Mouse (Mus musculus) Patski (cell line): ENCODE data around the gene Mre11a. TPM values are rescaled to one million over a fixed set of nuclear protein-coding genes. Genes with fewer than 3 reads are reported as not detected.

Experiments
- ATAC-seq: fragments of 100-300 bp; one replicate; pipeline ENCODE4 v1.8.0; 2021
- CTCF ChIA-PET: fragments of 350-600 bp; sonication (Branson Sonifier 250); formaldehyde crosslinking; loops from one replicate; lab custom pipeline; 2022; ENCODE audit warnings: inconsistent platforms; lab: Charles Lee
- POLR2A ChIA-PET: fragments of 350-600 bp; sonication (Branson Sonifier 250); formaldehyde crosslinking; loops from one replicate; lab custom pipeline; 2022; ENCODE audit warnings: antibody characterized with exemption, inconsistent platforms; lab: Charles Lee
- DNase-seq: peaks from one replicate; pipeline ENCODE4 v3.0.0-alpha.2; 2011; ENCODE audit warnings: low read depth, low spot score
- H3K27me3 ChIP-seq: fragments of 371-371 bp; one replicate; pipeline ENCODE4 v1.5.1; 2021
- CTCF ChIP-seq: fragments of 100-300 bp; IDR thresholded peaks from one replicate; pipeline ENCODE4 v1.5.1; 2021
- in situ Hi-C: fragments of 300-500 bp; cut with MboI; formaldehyde crosslinking; loops from 3 replicates; pipeline ENCODE4 v1.11.1; 2018; ENCODE audit warnings: low pct_unique_long_range_greater_than_20kb, mixed read lengths
- polyA plus RNA-seq: library from polyadenylated mRNA; unstranded; gene quantifications from one replicate; pipeline ENCODE4 v1.2.3, GENCODE M21; 2021

Gene Mre11a
- polyA plus RNA-seq, 1 experiment from 2014 or later: 16.5 TPM

- TF ChIP-seq CTCF: no peak
- CTCF ChIA-PET: interaction anchor here (1.5 kb wide), 1 partner anchor 22 kb away, joined by 3 read pairs; no protein-coding TSS in a partner anchor
- ATAC-seq (peak; percentile 78), DNase-seq (peak; percentile 25)
- no peaks in the 10 kb centered on the region for H3K27me3 ChIP-seq
- POLR2A ChIA-PET: no interaction called here
- in situ Hi-C loops: no loop called here
These were observed 25.2 kb upstream of the Mre11a start for GRCm38 (mm10) chr9:14759261-14759660.

- ATAC-seq: no peak
- POLR2A ChIA-PET: no interaction called here
- CTCF ChIA-PET: interaction anchor here (1.0 to 2.1 kb wide), 10 partner anchors 8 to 251 kb away, joined by 3 to 12 read pairs (median 4); no protein-coding TSS in a partner anchor
- peak; percentile 75 for TF ChIP-seq CTCF
- DNase-seq: no peak
- in situ Hi-C loops: loop anchor here (5.0 kb wide), 2 partner anchors 62 to 252 kb away; no protein-coding TSS in a partner anchor
- peaks cover 20% of the 10 kb centered on the region for H3K27me3 ChIP-seq
These were observed 19.7 kb upstream of the Mre11a start for GRCm38 (mm10) chr9:14764765-14765164.

- peaks cover 44% of the 10 kb centered on the region for H3K27me3 ChIP-seq
- POLR2A ChIA-PET: no interaction called here
- no peak for TF ChIP-seq CTCF
- DNase-seq: no peak
- in situ Hi-C loops: loop anchor here (5.0 kb wide), 1 partner anchor 247 kb away; no protein-coding TSS in a partner anchor
- no peak for ATAC-seq
- CTCF ChIA-PET: no interaction called here
These were observed 14.6 kb upstream of the Mre11a start for GRCm38 (mm10) chr9:14769811-14770210.

GRCm38 (mm10) chr9:14770803-14771471 lies 13.5 kb upstream of the Mre11a start, which contains the start of gene 1700012B09Rik:
TSS of gene 1700012B09Rik (minus strand) at chr9:14771030.
- peaks cover 43% of the 10 kb centered on the region for H3K27me3 ChIP-seq
- ATAC-seq: no peak
- CTCF ChIA-PET: interaction anchor here (3.9 kb wide), 1 partner anchor 244 kb away, joined by 32 read pairs; no protein-coding TSS in a partner anchor
- in situ Hi-C loops: loop anchor here (5.0 kb wide), 1 partner anchor 246 kb away; no protein-coding TSS in a partner anchor
- DNase-seq: no peak
- POLR2A ChIA-PET: no interaction called here
- no peak for TF ChIP-seq CTCF

- no peak for TF ChIP-seq CTCF
- ATAC-seq (no peak), DNase-seq (no peak)
- in situ Hi-C loops: loop anchor here (5.0 kb wide), 1 partner anchor 245 kb away; no protein-coding TSS in a partner anchor
- ChIA-PET CTCF (interaction anchor here (2.3 to 3.9 kb wide), 2 partner anchors 7 to 243 kb away, joined by 10 to 32 read pairs; no protein-coding TSS in a partner anchor), POLR2A (no interaction called here)
- H3K27me3 ChIP-seq: peaks cover 38% of the 10 kb centered on the region
These were observed 12.4 kb upstream of the Mre11a start for GRCm38 (mm10) chr9:14772074-14772473.

GRCm38 (mm10) chr9:14773813-14774212 lies 10.6 kb upstream of the Mre11a start:
- peak; percentile 55 for TF ChIP-seq CTCF
- peaks cover 30% of the 10 kb centered on the region for H3K27me3 ChIP-seq
- DNase-seq (no peak), ATAC-seq (no peak)
- ChIA-PET POLR2A (no interaction called here), CTCF (interaction anchor here (1.1 to 3.9 kb wide), 3 partner anchors 9 to 241 kb away, joined by 4 to 32 read pairs (median 10); no protein-coding TSS in a partner anchor)
- in situ Hi-C loops: loop anchor here (5.0 kb wide), 1 partner anchor 243 kb away; no protein-coding TSS in a partner anchor

- ATAC-seq (no peak), DNase-seq (no peak)
- CTCF ChIA-PET: no interaction called here
- in situ Hi-C loops: no loop called here
- H3K27me3 ChIP-seq: peaks cover 15% of the 10 kb centered on the region
- POLR2A ChIA-PET: no interaction called here
- TF ChIP-seq CTCF: no peak
These were observed 6.1 kb upstream of the Mre11a start for GRCm38 (mm10) chr9:14778341-14778740.

- CTCF ChIA-PET: no interaction called here
- in situ Hi-C loops: no loop called here
- no peak for DNase-seq
- no peaks in the 10 kb centered on the region for H3K27me3 ChIP-seq
- ATAC-seq: no peak
- no peak for TF ChIP-seq CTCF
- POLR2A ChIA-PET: no interaction called here
These were observed 2.9 kb downstream of the Mre11a start for GRCm38 (mm10) chr9:14787356-14787755.

- in situ Hi-C loops: no loop called here
- no peak for ATAC-seq
- no peaks in the 10 kb centered on the region for H3K27me3 ChIP-seq
- ChIA-PET CTCF (interaction anchor here (2.6 kb wide), 1 partner anchor 11 kb away, joined by 8 read pairs; no protein-coding TSS in a partner anchor), POLR2A (no interaction called here)
- TF ChIP-seq CTCF: no peak
- no peak for DNase-seq
These were observed 21.3 kb downstream of the Mre11a start for GRCm38 (mm10) chr9:14805714-14806113.

- in situ Hi-C loops: no loop called here
- ChIA-PET CTCF (no interaction called here), POLR2A (no interaction called here)
- no peak for TF ChIP-seq CTCF
- no peak for DNase-seq
- ATAC-seq: no peak
- no peaks in the 10 kb centered on the region for H3K27me3 ChIP-seq
These were observed 22.3 kb downstream of the Mre11a start for GRCm38 (mm10) chr9:14806786-14807185.

- CTCF ChIA-PET: interaction anchor here (1.6 kb wide), 1 partner anchor 11 kb away, joined by 4 read pairs; no protein-coding TSS in a partner anchor
- in situ Hi-C loops: no loop called here
- DNase-seq (no peak), ATAC-seq (no peak)
- no peaks in the 10 kb centered on the region for H3K27me3 ChIP-seq
- TF ChIP-seq CTCF: no peak
- POLR2A ChIA-PET: no interaction called here
These were observed 25.7 kb downstream of the Mre11a start for GRCm38 (mm10) chr9:14810111-14810510.
